ENCODE assay signal across 18 mouse cellular contexts in the genomic region with DNA sequence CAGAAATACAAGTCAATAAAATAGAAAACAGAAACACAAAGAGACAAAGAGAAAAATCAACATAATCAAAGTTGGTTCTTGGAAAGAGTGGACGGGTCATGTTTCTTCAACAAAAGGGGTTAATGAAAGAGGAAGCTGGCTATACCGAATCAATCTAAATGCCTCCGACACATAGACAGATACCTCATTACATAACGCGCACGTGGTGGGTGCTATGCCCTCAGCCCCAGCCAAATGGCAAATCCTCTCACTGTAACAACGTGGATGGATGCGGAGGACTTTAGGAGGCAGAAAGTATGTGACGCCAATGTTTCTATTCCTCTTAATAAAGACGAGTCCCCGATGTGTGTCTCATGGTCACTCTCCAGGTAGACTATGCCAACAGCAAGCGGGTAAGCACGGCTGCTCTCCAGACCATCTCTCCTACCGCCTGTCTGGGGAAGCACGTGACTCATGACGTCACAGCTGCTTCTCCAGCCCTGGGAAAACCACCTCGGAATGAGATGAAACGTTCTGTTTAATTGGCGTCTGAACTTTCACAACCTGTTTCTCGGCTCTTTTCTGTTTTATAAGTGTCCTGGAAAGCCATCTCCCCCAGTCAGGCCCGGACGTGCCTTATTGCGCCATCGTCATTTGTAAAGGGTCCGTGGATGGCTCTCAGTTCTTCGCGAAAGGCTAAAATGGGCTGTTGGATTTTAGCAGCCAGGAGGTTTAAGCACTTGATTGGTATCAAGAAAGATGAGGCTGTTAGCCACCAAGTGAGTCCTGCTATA.
"Had no signal": no experiment of that assay in that cellular context is flagged by ENCODE, and none has a peak within 500 bp of the region (broad histone marks: within the 10 kb centered on the region; RNA-seq: fewer than 3 reads in every experiment).

No protein-coding gene starts in this region.

- ATAC-seq: liver, postnatal 0 days; midbrain, embryonic 15.5 days had no signal

- H3K27ac ChIP-seq: kidney, postnatal 0 days; limb, embryonic 12.5 days; limb, embryonic 15.5 days; liver, embryonic 14.5 days; macrophage; midbrain, embryonic 15.5 days; neural tube, embryonic 12.5 days; neural tube, embryonic 15.5 days; stomach, postnatal 0 days had no signal

- DNase-seq: kidney, adult 2 months; kidney, postnatal 25 days; left cerebral cortex, postnatal 4 days; liver, postnatal 0 days; right cerebral cortex, adult 18-20 months; right cerebral cortex, postnatal 14 days; right cerebral cortex, postnatal 4 days; thymus, adult 18-20 months; thymus, postnatal 36 days had no signal

- H3K4me3 ChIP-seq: limb, embryonic 12.5 days; limb, embryonic 15.5 days; midbrain, embryonic 15.5 days; neural tube, embryonic 12.5 days; neural tube, embryonic 15.5 days had no signal
